Mouse (Mus musculus) left cerebral cortex, adult 11 months (tissue): ENCODE data around the gene Ablim2.

ENCODE experiments used
- DNase-seq: peaks from one replicate; pipeline ENCODE4 v3.0.0; 2022; ENCODE audit warnings: low spot score

Ablim2 gene

DNA sequence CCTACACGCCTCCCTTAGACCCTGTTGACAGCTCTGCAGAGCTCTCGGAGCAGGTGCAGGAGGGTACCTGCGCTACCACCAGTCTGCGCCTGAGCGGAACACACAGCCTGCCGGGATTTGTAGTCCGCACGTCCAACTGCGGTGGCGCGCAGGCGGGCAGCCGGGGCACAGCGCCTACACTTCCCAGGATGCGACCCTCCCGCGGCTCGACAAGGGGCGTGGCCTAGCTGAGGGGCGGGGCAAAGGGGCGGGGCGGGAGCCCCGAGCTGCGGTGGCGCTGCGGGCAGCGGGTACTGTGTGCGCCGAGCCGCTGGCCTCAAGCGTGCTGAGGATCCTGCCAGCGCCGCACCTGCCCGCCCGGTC, at the start of gene Ablim2:
TSS of gene Ablim2 (plus strand) at position 242 of the 363 bp plus-strand sequence.
- peak; percentile 92 for DNase-seq

DNA sequence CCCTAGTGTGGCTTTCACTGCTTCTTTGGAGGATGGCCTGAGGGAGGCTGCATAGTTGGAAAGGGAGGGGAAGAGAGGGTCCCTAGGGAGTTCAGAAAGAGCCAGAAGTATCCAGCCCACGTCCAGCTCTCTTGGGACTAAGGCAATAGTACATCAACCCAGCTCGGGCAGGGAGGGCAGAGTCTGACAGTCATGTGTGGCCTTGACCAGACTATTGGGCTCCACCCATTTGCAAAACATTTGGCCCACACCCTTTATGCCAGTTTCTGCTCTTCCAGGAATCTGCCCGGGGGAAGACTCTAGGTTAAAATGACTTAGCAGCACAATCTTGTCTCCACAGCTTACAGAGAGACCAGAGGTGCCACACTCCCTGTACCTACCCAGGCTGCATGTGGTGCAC, 47.2 kb upstream of the Ablim2 start:
- no peak for DNase-seq

DNA sequence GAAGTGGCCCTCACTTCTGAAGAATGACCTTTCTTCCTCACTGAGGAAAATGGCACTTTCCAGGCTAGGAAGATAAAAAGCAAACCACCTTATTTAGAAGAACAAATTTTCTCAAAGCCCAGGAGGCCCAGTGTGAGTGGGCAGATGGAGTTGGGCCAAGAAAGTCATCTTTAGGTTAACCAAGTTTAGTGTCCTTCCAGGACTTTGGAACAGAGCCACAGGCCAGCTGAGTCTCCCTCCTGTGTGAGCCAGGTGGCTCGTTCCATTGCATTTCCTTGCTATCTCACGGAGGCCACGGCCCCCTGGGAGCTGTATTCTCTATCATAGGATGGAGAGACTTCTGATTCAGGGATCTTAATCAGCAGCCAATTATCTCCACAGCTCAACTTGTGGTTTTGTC, 46.7 kb upstream of the Ablim2 start:
- no peak for DNase-seq

DNA sequence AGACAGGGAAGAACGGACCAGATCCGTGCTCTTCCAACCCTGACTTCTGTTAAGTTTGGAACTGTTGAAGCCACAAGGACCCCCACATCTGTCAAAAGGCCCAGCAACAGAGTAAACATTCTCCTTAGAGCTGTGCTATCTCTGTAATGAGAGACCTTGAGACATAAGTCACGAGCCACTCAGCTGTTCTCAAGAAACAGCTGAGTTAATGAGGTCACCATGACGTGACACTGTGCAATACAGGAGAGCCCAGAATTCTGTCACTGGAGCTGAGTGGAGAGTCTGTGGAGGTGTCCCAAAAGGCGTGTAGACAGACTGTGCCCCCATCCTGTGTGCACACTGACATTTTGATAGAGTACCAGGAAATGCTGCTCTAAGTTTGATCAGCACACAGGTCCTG, 45.2 kb upstream of the Ablim2 start:
- no peak for DNase-seq

DNA sequence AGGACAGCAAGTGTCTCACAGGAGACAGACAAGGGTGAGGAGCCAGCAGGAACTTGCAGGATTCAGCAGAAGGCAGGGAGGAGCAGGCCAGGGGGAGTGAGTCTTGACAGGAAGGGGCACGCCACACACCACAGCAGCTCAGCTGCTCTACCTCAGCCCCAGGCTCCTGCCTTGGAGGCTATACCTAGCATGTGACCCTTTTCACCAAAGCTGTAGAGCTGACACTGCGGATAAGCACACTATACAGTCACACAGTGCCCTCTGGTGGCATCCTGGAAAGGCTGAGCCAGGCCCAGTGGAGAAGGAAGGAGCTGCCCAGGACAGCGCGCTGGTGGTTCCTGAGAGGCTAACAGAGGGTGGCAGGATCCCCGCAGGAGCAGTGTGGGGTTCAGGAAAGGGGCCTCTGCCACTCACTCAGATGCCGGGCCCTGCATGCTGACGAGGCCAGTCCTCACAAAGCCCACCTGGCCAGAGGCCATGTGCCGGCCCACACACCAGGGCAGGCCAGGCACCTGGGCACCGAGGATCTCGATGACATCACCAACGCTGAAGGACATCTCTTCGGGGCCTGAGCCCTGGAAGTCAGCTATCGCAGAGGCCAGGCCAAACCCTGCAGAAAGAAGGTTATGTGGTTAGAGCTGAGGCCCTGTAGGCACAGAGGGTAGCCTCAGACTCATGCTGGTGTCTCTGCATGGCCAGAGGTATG, 43.9 kb upstream of the Ablim2 start:
- DNase-seq: peak; percentile 41

DNA sequence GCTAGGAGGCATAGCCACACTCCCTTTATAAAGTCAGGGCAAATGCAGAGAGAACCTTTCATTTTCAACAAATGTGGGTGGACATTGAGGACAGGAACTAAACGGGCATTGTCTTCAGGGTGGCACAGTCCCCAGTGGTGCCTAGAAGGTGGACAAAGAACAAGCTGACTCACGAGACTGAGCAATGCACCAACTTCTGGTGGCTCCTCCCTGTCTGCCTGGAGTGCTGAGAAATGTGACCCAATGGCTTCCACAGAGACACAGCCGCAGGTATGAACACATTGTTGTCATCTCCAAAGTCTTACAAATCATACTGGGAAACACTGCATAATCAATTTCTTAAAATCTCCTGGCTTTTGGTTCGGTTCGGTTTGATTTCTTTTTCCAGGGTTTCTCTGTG, 40.2 kb upstream of the Ablim2 start:
- DNase-seq: no peak

DNA sequence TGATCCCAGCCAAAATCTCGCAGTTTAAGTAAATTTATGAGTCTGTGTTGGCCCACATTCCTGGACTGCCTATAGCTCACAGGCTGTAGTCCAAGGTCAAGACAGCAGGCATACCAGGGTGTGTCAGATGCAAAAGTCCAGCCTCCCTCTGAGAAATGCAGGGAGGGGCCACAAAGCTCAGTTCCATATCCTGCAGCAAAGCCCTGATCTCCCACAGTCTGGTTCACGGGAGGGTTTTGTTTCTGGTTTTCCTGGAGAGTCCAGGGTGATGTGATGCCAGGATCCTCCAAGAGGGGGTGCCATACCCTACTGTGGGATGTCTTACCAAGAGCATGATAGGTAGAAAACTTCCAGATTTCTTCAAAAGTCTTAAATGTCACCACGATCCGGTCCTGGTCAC, 39.7 kb upstream of the Ablim2 start:
- DNase-seq: peak; percentile 43

DNA sequence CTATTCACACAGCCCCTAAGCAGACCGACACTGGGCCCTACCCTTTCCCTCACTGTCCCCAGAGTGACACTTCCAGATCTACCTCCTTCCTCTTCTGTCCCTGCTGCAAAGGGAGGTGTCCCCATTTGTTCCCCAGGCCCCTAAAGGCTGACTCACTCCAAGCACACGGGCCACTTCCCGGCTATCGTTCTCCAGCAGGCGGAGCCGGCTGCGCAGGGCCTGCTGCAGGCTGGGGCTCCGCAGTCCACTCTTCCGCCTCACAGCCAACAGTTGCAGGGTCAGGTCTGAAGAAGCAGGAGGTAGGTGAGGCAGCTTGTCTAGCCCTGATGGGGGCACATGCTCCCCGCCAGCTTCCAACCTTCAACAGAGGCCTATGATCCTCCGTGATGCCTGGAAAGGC, 38.9 kb upstream of the Ablim2 start:
- no peak for DNase-seq

DNA sequence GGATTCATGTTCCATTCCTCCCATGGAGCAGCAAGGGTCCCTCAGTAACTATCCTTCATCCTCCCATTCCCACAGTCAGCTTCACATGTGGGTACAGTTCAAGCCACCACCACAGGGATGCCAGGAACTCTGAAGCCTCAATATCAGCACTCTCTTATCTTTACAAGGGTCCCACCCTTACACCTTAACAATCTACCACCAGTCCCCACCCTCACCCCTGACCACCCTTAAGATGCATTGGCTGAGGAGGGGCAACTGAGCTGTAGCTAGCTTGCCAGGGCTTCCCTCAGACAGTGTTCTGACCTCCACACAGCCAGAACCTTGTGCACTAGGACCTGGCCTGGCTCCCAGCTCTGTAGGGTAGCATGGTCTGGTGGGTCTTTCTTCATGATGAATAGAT, 38.3 kb upstream of the Ablim2 start:
- no peak for DNase-seq

DNA sequence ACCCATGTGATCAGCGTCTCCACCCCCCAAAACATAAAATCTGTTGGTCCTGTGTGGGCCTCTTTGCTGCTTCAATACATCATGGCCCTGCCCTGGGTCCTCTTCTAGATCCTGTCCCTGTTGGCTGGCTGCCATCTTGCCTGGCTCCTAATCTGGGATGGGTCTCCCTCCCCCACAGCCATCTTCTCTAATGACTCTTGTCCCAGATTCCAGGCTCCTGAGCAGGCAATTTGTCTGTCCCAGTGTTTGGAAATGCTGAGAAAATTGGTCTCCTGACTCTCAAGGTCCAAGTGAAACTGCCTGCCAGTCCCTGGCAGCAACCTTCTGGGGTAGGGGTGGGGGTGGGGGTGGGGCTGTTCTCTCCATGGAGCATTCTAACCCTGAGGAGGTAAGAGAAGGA, 37.8 kb upstream of the Ablim2 start:
- DNase-seq: no peak

DNA sequence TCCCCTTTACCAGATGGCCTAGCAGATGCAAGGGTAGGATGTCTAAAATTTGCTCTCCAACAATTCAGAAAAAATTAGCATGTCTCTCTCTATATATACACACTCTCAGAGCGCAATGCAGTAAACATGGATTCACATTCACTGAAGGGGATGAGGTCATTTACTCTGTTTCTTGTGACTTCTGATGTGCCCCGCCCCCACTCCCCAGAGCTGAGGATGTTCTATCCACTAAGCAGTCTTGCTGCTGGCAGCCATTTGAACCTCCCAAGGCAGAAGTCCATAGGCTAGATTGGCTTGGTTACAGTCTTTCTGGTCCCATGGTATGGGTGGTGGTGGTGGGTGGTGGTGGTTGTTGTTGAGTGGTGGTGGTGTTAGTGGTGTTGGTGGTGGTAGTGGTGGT, 35.7 kb upstream of the Ablim2 start:
- no peak for DNase-seq

DNA sequence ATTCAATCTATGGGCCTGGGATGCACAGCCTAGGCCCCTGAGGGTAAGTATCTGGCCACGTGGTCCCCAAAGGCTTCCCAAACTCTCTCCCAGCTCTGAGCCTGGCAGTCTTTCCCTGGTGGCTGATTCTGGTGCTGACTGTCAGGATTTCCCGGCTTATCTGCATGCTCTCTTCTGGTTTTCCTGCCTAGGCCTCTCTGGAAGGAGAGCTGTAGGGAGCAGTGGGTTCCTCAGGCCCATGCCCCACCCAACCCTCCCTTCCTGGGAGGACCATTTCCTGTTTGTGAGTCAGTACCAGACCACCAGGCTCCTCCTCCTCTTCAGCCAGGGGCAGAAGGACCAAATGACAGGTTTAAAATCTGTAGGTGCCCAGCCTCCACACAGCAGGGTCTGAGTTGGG, 35.0 kb upstream of the Ablim2 start:
- DNase-seq: no peak

DNA sequence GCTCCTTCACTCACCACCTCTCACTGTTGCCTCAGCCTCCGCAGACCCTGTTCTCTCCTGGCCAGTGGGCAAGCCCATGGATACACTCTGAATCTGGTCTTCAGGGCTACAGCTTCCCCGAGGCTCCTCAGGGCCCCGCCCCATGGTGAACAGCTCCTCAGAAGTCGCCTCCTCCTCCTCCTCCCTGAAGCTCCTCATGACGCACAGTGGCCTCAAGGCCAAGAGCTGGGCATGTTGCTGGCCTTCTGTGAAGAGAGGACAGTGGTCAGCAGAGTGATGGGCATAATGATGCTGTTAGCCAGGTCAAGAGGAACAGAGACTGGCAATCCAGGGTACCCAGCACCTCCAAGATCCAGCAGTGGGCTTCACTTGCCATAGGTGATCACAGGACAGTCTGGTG, 33.8 kb upstream of the Ablim2 start:
- no peak for DNase-seq

DNA sequence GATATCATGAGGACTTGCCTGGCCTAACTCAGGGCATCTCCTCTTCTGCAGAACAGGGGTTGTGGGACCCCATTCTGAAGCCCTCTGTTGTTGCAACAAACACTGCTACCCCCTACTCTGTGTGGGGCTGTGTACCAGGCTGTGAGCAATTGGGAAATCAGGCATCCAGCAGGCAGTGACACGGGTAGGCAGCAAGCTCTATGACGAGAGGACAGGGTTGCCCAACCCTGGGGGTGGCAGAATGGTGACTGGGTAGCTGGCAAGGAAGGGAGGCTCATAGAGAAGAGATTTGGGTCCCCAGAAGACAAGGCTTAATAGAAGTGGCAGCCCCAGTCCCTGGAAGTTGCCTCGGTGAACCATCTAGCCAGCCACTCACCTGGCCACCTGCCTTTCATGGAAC, 31.8 kb upstream of the Ablim2 start:
- no peak for DNase-seq

DNA sequence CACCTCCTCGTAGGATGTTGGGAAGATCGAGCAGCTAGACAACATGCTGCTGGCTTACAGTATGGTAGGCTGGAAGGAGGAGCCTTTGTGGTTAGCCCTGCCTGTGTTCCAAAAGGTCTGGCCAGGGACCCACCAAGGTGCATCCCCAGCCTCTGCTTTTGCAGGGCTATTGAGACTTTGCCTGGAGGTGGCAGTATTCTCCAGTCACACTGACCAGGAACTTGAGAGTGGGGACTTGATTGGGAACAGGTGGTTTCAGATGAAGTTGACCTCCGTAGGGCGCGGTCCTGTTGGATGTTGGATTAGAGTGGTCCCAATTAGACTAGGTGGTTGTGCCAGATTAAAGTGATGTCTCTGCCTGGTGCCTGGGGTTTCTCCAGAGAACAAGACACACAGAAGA, 30.2 kb upstream of the Ablim2 start:
- no peak for DNase-seq

DNA sequence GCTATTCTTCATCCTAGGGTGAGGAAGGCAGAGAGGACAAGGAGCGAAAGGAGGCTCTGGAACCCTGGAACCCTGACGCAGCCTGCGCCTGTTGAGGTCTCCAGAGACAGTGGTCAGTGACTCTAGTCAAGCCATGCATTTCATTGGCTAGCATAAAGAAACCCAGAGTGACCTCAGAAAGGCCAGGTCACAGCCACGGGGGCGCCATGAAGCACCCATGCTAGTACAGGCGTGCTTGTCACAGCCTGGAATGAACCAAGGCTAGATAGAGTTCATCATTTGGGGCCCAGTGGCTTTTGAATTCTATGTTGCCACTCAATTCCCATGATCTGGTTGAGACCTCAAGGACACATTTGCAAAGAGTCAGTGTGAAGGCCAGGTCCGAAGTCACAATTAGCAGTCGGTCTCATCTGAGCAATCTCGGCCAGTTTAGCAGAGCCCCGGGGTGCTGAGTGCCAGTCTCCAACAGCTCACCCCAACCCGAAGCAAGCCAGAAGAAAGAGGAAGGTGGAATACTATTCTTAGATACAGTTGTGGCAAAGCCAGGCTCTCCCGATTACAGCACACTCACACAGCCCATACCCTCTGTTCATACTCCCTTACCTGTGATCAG, 29.2 kb upstream of the Ablim2 start:
- DNase-seq: no peak

DNA sequence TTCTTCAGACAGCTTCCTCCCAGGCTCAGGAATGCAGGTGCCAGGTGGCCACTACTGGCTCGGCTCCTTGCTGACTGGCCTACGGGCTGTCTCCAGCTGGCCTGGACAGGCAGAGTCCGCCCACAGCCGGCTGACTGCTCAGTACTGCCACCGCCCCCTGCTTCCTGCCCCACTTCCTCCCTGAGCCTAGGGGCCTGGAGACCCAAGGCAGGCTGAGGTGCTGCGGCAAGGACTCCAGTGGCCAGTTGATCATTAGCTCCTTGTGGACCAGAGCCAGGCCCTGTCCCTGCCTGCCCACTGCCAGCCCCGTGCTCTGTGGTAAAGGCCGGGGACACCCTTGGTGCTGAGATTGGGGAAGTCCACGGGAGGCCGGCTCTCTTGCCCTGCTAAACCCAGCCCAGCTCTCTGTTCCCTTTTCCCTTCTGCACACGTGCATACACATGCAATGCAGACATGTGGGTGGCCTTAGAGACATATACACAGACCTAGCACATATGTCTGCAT, 28.7 kb upstream of the Ablim2 start:
- DNase-seq: peak; percentile 41

DNA sequence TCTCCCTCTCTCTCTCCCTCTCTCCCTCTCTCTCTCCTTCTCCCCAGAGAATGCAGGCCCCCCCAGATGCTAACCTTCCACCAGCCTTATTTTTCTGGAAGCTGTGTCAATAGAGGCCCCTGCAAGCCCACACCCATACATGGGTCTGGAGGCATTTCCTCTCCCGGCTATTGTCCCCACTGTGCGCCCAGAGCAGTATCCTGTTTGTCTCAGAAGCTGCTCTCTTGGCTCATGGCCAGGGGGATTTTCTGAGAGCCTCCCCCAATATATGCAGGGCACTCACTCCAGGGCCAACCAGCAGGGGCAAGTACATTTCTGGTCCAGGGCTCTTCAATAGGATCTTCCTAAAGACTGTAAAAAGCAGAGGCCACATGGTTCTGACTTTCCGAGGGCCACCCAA, 27.8 kb upstream of the Ablim2 start:
- DNase-seq: no peak

DNA sequence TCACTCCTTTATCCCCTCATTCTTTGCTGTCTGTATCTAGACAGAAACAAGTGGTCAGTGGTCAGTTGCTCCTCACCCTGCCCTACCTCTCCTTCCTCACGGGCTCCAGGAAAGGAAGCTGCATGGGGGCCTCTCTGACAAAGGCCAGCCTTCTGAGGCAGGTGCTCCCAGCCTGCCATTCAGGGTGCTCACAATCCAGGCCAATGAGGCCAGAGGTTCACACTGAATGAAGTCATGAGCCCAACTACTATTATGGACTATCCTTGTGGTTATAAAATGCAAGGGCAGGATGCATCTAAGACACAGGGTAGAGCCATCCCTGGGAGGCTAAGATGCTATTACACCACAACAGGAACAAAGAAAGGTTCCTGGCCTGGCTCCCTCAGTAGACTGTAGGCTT, 27.1 kb upstream of the Ablim2 start:
- DNase-seq: no peak

DNA sequence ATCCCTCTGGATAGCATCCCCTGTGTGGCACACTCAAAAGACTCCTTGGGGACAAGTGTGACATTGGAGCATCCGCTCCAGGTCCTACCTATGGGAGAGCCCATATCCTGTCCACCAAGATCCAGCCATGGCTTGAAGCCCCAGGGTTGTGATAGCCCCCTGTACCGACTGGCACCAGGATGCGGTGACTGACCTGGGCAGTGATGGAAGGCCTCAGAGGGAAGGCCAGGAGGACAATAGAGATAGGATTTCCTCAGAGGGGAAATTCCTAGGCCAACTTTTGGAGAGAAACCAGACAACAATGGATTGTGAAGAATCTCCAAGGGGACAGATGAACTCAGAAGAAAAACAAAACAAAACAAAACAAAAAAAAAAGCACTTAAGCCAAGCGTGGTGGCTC, 26.7 kb upstream of the Ablim2 start:
- no peak for DNase-seq

DNA sequence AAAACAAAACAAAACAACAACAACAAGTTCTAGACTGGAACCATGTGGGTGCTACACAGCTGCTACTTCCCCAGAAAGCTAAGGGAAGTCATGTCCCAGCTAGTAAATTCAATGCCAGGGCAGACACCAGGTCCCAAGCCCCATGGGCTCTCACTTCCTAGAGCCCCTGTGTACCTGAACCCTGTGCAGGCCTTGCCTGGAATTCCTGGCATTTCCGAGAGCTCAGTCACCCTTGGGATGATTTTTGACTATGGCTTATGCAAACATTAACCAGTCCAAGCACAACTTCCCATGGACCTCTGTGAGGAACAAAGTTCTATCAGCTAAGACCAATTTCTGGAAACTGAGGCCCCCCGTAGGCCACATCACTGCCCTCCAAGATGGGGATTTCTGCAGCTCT, 24.2 kb upstream of the Ablim2 start:
- no peak for DNase-seq

DNA sequence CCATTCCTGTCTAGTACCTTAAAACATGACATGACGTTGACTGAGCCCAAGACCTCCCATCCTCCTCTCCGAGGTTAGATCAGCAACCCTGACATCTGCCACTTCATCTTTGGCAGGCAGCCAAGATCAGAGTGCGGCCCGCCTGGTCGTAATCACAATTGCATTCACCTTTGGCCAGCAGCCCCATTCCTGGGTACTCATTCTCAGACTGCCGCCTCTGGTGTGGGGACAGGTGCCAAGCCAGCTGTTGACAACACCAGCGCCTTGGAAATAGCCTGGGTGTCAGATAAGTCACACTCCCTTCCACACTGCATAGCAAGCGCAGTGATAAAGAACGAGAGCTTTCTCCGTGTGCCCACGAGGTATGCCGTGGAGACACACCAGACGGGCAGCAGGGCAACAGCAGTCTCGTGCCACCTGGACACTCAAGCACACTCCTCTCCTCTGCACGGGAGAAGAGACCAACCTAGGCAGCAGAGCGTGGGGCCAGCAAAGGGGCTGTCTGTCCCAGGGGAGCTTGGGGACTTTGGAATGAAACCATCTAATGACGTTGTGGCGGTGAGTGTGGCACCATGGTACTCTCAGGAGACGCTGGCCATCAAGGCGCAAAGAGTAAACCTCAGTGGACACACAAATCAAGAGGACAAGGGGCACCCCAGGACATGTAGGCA, 20.3 kb upstream of the Ablim2 start:
- no peak for DNase-seq

DNA sequence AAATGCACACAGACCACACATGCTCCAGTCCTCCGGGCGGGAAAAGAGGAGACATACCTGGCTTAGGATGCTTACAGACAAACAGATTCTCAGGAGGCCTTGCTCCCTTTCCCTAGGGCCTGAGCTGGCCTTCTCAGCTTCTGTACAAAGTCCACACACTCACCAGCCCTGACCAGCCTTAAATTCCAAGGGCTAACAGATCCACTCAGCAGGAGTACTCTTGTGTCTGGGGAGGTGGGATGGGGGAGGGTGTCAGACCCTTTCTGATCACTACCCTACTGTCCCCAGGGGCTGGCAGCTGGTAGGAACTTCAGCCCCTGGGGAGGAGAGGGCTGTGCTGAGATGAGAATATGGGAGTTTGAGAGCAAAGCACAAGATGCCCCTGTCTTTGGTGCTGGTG, 18.7 kb upstream of the Ablim2 start:
- DNase-seq: no peak
